Mouse (Mus musculus) hindlimb bud, embryonic 11.5 days (tissue): ENCODE data around the gene Syt8.

Experiments used
- DNase-seq: peaks from one replicate; pipeline ENCODE4 v3.0.0-alpha.2; 2012; ENCODE audit warnings: low read depth, low spot score; ENCODE audit errors: extremely low spot score

Gene Syt8

GRCm38 (mm10) chr7:142444171-142444570 lies 9.5 kb downstream of the Syt8 start:
- no peak for DNase-seq

GRCm38 (mm10) chr7:142445324-142445723 lies 10.7 kb downstream of the Syt8 start:
- DNase-seq, result no peak

- no peak for DNase-seq
Observed at GRCm38 (mm10) chr7:142446264-142446663, 11.6 kb downstream of the Syt8 start.

GRCm38 (mm10) chr7:142449038-142449617 lies 14.5 kb downstream of the Syt8 start:
- DNase-seq, result no peak

- DNase-seq, result no peak
Observed at GRCm38 (mm10) chr7:142454706-142455105, 20.1 kb downstream of the Syt8 start.

GRCm38 (mm10) chr7:142455251-142455650 lies 20.6 kb downstream of the Syt8 start:
- no peak for DNase-seq

GRCm38 (mm10) chr7:142456806-142457205 lies 22.2 kb downstream of the Syt8 start:
- DNase-seq, result no peak

- DNase-seq, result no peak
Observed at GRCm38 (mm10) chr7:142457227-142457811, 22.7 kb downstream of the Syt8 start.

GRCm38 (mm10) chr7:142458026-142458425 lies 23.4 kb downstream of the Syt8 start:
- DNase-seq, result no peak

GRCm38 (mm10) chr7:142458676-142459298 lies 24.1 kb downstream of the Syt8 start:
- no peak for DNase-seq

GRCm38 (mm10) chr7:142459299-142459691 lies 24.6 kb downstream of the Syt8 start:
- DNase-seq, result no peak

GRCm38 (mm10) chr7:142460636-142461077 lies 26.0 kb downstream of the Syt8 start, which contains the start of gene Lsp1:
Lsp1 (plus strand) TSS chr7:142460809.
- no peak for DNase-seq

GRCm38 (mm10) chr7:142461446-142461845 lies 26.8 kb downstream of the Syt8 start:
- no peak for DNase-seq

GRCm38 (mm10) chr7:142462190-142462589 lies 27.5 kb downstream of the Syt8 start:
- DNase-seq, result no peak

GRCm38 (mm10) chr7:142462594-142463078 lies 28.0 kb downstream of the Syt8 start:
- no peak for DNase-seq

GRCm38 (mm10) chr7:142470171-142470691 lies 35.6 kb downstream of the Syt8 start:
- DNase-seq, result no peak

- no peak for DNase-seq
Observed at GRCm38 (mm10) chr7:142470808-142471413, 36.3 kb downstream of the Syt8 start.

- DNase-seq, result no peak
Observed at GRCm38 (mm10) chr7:142471414-142471861, 36.8 kb downstream of the Syt8 start.

GRCm38 (mm10) chr7:142471884-142472570 lies 37.4 kb downstream of the Syt8 start:
- no peak for DNase-seq

- DNase-seq, result no peak
Observed at GRCm38 (mm10) chr7:142472936-142473335, 38.3 kb downstream of the Syt8 start.

GRCm38 (mm10) chr7:142473476-142473875 lies 38.8 kb downstream of the Syt8 start:
- no peak for DNase-seq
